Mouse (Mus musculus) layer of hippocampus, postnatal 36 days (tissue): ENCODE data around the gene Adamts12. TPM values are rescaled to one million over a fixed set of nuclear protein-coding genes. Genes with fewer than 3 reads are reported as not detected.

ENCODE experiments used
- DNase-seq, 2 experiments: peaks; one replicate each; pipeline ENCODE4 v3.0.0; 2022
- total RNA-seq, 2 experiments: library from RNA; stranded (reverse); gene quantifications; 2 replicates each; pipeline ENCODE4 v1.2.3; 2021

The Adamts12 gene
- total RNA-seq, 2 experiments from 2014 or later, result 0.47 to 1.1 TPM

GRCm38 (mm10) chr15:11297960-11298359, 233.4 kb downstream of the Adamts12 start:
- no peak for DNase-seq

- DNase-seq, result no peak
Measured at GRCm38 (mm10) chr15:11317077-11317476, 252.5 kb downstream of the Adamts12 start.

GRCm38 (mm10) chr15:11320481-11320880, 255.9 kb downstream of the Adamts12 start:
- DNase-seq, result peak; percentile 7 to 17

- DNase-seq, result peak in 1 of 2 experiments; percentile 7
Measured at GRCm38 (mm10) chr15:11339467-11340180, 275.0 kb downstream of the Adamts12 start.

DNA sequence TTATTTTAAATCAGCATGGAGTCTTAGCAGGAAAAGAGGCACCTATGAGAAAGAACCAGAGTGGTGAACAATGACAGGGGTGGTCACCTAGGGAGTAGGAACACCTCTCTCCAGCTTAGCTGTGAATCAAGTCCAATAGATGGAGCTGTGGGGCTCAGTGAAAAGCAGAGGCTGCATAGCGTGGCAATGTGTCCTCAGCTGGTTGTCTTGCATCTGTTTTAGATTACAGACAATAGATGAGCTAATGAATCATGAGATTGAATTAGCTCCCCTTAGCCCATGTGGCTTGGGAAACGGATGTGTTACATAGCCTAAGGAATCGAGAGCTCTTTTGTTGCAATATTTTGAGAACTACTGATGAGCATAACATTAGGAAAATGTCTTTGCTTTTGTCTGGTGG, 291.3 kb downstream of the Adamts12 start:
- no peak for DNase-seq

DNA sequence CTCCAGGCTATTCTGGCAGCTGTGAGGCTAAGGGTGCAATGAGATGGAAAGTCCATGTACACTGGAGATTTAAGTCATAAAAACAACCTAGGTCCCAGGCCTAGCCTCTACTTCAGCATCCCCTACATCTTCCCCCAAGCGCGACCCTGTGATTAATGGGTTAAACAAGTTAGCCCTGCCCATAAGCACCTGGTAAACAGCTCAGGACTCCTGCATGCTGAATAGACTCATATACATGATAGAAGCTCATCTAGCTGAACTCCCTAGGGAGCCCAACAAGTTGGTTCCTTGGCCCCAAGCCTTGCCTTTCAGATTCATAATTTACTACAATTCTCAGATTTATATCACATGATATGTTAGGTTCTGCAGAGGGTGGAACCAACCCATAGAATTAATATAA, 292.9 kb downstream of the Adamts12 start:
- DNase-seq, result no peak

DNA sequence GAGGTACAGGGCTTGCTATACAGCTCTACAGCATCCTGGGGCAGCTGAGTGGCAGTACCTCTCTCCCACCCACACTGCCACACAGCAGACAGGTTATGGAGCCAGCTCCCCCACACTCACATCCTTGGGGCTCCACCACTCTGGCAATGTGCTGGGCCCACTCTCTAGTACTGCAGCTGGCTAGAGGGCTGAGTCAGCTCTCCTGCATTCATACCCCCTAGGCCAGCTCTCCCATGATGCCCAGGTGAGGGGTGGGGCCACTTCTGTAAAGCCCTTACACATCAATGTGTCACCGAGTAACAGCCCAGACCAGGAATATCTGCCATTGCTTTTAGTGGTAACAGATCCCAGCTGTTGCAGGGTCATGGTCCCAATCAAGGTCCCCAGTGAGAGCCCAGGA, 296.3 kb downstream of the Adamts12 start:
- no peak for DNase-seq

DNA sequence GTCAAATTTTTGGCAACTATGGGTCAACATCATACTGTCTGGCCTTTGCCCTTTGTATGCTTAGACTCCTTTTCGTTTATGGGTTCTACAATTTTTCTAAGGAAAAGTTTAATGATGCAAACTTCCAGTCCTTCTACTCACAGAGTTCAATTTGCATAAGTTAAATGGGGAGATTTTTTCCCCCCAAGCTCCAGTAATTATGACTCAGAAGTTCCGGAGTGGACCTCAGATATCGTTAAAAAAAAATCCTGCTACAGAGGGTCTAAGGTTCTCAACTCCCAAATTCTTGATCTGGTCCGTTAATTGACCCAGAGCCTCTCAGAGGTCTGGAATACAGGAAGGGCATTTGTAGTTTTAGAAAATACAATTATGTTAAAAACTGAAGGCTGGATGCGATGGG, 297.2 kb downstream of the Adamts12 start:
- DNase-seq, result no peak

- DNase-seq, result no peak
Measured at GRCm38 (mm10) chr15:11364112-11364511, 299.5 kb downstream of the Adamts12 start.

- DNase-seq, result peak; percentile 32 to 52
Measured at GRCm38 (mm10) chr15:11364795-11365194, 300.2 kb downstream of the Adamts12 start.

DNA sequence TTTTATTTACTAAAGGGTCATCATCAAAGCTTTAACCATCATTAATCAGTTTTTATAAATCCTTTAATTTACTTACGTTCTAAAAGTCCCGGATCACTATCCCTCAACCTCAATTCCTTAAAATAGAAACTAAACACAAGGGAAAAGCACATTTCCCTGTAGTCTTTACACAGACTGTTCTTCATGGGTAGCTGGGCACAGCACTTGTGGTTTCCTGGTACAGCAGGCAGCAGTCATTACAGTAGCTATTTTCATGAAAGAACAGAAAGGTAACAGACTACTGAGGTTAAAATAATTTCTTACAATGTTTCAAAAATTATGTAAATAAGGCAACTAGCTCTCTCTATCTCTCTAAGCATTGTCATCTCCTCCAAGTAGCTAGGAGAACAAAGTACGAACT, 305.0 kb downstream of the Adamts12 start:
- no peak for DNase-seq

GRCm38 (mm10) chr15:11370477-11371085, 306.0 kb downstream of the Adamts12 start:
- no peak for DNase-seq

- no peak for DNase-seq
Measured at GRCm38 (mm10) chr15:11379431-11380086, 315.0 kb downstream of the Adamts12 start.

DNA sequence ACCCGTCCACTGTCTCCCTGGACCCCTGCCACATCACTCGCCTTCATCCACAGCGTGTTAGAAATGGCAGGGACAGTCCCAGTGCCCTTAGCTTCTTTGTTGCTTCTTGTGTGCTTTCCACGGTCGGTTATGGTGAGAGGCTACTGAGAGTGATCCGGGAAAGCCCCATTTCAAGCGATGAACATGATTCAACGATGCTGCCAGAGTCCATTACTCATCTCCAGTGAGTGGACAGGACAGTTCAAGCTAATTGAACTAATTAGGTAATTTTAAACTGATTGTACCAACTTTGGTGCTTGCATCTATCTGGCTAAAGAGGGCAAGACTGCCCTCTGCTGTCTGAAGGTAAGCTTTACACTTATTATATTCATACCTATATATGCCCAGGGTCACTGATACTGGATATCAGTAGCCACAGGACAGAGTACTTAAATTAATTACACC, 315.5 kb downstream of the Adamts12 start:
- no peak for DNase-seq

DNA sequence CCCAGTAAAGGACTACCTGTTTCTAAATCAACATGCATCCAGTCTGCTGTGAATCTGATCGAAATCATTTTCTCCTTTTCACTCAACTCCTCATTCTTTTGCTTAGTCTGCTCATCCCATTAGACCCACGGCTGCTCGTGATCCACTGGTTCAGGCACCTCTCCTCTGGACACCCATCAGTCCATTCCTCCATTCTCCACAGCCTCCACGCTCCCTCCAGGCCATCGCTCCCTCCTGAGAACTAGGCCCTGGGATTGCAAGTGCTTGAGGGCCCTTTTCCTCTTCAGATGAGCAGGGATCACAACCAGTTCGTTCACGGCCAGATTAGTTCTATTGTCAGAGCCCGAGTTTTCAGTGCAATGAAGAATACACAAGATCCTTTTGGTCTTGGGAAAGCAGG, 316.0 kb downstream of the Adamts12 start:
- no peak for DNase-seq

DNA sequence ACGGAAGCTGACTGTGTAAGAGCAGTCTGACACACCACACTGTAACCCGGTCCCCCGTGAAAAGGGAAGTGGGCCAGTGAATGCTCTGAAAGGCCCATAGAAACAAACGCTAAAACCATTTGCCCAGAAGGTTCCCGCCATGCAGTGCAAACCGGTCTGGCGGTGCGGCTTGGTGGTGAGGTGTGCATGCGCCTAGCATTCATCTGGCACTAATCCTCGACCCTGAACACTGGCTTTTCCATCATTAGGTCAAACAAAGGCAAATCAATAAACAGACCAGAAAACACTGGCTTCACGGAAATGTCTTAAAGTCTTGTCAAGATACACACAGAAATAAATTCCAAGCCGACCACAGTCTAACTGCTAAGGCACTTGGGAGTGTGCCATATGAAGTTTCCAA, 318.0 kb downstream of the Adamts12 start:
- DNase-seq, result no peak

GRCm38 (mm10) chr15:11383796-11384195, 319.2 kb downstream of the Adamts12 start:
- no peak for DNase-seq

GRCm38 (mm10) chr15:11392903-11393302, 328.3 kb downstream of the Adamts12 start:
- no peak for DNase-seq

DNA sequence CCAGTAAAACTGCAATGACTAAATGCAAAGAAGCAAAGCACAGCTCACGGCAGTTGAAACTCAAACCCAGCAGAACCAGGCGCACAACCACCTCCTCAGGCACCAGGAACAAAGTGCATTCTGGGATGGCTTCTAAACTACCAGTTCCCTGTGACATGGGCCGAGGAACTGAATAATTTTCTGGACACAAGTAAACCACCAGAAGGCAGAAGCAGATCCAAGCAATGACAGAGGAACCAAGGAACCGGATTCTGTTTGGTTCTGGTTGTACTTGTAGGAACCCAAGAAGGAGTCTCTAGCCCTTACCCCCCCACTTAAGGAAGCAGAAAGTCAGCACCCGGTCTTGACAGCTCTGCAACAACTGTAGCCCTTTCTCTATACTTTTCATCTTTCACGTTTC, 331.8 kb downstream of the Adamts12 start:
- DNase-seq, result no peak
